Mouse (Mus musculus) urinary bladder, postnatal 4 days (tissue): ENCODE measurements at regions not wholly inside any gene's neighbourhood (a gene's known extent, or its start where the extent isn't known, plus 50 kb on each side); places are given as distances from the start of the nearest gene placed in this dataset.

Source experiments
- DNase-seq, 2 experiments: peaks; one replicate each; pipeline ENCODE4 v3.0.0; 2021 to 2022; ENCODE audit warnings: low spot score in 2 of 2

- DNase-seq = no peak
These were observed 435.6 kb upstream of the Atp11b start for GRCm38 (mm10) chr3:35318348-35318747.

DNA sequence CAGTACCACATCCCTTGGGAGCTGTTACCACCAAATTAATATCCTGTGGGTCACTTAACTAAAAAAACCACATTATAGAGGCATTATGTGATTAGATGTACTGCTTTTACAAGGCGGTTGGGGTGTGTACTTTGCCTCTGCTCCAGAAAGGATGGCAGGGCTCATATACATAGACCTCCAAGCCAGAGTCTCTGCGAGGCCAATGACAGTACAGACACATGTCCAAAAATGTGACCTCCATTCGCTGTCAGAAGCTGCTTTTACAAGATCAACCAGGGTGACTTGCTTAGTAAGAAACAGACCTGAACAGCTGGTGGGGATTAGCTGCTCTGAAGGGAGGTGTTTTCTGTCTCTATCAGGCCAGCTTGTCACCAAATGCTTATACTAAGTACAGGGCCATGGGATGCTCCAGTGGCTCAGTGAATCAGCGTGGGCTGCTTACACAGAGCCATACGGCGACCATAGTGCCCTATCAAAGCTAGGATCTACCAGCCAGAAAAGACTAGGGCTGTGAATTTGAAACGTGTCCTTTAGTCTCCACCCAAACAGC, 433.0 kb upstream of the Atp11b start:
- DNase-seq = no peak

DNA sequence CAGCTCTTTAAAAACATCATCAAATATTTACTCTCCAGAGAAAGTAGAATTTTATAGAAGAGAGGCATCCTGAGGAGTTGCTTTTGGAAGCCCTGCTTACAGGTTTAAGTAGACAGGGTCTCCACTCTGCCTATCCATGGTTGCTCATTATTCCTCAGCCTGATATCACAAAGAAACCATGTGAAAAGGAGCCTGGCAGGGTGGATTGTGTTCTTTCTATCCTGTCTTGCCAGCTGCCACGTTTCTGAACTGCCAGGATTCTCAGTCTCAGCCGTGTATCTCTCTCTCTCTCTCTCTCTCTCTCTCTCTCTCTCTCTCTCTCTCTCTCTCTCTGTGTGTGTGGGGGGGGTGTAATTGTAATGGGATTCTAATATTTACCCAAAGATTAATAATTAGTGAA, 431.9 kb upstream of the Atp11b start:
- no peak for DNase-seq

- DNase-seq = no peak
These were observed 431.0 kb upstream of the Atp11b start for GRCm38 (mm10) chr3:35322899-35323298.

DNA sequence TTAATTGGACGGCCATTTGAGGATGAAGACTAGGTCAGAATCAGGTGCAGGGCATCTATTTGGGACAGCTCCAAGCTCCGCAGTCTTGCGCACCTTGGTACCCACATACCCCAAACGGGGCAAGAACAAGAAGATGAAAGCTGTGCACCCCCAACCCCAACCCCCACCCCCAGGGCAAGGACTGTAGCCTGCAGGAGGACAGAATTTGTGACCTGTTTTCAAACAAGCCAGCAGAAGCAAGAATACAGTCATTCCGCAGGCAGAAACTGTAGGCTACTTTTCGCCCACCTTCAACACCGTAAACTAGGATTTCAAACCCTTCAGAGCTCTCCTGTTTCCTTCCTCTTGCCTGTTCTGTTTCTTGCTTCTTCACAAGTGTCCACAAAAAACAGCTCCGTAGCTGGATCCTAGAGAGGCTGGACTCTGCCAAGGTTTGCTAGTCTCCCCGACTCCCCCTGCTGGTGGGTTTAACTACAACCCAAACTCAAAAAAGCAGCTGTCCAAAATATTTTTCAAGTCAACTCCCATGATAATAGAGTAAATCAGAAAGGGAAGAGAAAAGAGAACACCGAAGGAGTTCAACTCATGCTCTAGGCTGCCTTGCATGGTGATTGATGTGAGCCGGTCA, 430.3 kb upstream of the Atp11b start:
- DNase-seq = peak; percentile 29 to 64

DNA sequence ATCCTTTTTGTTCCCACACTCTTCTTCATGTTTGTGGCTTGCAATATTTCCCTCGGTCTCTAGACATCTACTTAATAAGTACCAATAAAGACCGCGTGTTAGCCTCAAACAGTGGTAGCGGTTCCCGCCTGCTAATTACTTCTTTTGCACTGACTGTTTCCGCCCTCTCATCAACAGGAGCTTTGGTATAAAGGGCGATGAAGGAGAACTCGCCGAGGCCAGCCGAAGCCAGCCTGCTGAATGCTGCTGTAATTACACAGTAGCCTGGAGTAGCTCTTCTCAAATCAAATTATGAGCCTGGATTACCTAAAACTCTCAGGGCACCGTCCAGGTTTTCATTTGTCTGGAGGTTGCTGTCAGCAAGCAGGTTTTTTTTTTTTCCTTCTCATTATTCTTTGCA, 429.7 kb upstream of the Atp11b start:
- no peak for DNase-seq

DNA sequence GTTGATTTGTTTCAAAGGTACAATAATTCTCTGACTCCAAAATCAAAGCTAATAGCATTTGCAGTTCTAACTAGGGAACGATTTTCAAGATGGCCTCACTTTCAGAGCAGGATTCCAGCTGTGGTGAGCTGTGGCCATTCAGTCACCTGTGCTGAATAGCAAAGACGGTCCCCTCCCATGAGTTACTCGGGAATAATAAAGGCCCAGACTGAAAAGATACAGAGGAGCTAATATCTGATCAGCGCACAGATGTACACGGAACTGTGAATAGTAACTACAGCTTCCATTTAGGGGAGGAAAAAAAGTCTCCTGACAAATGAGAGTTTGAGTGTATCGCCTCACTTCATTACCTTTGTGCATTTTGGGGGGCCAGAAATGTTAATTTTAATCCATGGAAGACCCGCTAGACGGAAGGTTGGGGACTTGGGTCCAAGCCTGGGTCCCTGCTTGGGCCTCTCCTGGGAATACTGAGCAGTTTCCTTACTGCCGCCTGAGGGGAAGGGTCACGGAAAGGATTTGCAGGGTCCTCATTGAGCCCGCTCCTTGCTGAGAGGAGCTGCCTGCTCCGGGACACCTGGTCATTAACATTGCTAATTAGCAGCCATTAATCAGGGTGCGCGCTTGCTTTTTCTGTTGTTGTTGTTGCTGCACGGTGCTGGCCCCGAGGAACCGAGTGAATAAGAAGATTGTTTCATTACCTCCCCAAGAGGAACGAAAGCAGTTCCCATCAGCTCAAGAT, 421.2 kb upstream of the Atp11b start:
- no peak for DNase-seq

DNA sequence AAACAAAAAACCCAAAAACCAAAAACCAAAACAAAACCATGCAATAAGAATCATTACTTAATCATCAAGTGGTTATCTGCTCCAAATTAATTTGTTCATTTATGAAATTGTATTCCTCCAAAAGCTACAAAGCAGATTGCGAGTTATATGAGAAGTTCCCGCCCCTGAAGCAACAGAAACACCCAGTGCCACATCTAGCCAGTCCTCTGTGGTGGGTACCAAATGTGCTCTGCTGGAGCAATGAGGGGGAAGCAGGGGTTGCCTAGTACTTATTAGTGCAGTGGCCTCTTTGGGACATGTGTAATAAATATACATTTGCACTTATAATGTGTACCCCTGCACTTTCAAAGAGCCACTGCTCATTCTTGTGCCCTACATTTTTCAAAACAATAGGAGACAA, 419.9 kb upstream of the Atp11b start:
- no peak for DNase-seq

DNA sequence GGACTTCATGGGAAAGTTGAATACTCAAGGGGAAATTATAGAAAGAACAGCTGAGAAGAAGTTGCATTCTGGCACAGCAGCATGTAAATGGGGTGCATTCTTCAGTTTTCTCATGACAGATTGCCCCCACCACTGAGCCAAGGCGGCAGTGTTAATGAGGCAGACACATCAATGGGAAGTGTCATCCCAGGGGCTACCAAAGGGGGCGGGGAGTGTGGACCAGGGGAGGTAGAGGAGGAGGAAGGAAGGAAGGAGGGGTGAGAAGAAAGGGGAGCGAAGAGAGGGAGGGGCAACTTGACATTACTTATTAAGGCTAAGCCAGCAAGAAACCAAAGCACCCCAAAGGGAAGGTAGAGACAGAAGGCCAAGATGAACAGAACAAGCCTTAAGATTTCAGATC, 419.4 kb upstream of the Atp11b start:
- DNase-seq = no peak

DNA sequence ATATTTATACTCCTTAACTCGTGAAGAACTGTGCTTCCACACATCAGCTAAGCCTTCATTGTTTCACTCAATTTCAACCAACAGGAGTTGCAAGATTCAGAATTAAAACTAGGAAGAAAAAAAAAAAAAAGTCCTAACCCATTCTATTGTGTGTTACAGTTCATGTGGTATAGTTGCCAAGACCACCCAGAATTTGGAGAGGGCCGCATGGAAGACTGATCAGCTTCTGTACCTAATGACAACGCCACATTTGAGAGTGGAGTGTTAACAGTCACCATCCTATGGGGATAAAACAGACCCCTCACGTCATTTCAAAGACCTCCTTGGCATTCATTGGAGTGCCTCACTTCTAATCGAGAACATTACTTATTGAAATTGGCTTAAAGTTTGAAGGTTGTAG, 418.1 kb upstream of the Atp11b start:
- DNase-seq = no peak

- DNase-seq = no peak
These were observed 413.4 kb upstream of the Atp11b start for GRCm38 (mm10) chr3:35340525-35340924.

DNA sequence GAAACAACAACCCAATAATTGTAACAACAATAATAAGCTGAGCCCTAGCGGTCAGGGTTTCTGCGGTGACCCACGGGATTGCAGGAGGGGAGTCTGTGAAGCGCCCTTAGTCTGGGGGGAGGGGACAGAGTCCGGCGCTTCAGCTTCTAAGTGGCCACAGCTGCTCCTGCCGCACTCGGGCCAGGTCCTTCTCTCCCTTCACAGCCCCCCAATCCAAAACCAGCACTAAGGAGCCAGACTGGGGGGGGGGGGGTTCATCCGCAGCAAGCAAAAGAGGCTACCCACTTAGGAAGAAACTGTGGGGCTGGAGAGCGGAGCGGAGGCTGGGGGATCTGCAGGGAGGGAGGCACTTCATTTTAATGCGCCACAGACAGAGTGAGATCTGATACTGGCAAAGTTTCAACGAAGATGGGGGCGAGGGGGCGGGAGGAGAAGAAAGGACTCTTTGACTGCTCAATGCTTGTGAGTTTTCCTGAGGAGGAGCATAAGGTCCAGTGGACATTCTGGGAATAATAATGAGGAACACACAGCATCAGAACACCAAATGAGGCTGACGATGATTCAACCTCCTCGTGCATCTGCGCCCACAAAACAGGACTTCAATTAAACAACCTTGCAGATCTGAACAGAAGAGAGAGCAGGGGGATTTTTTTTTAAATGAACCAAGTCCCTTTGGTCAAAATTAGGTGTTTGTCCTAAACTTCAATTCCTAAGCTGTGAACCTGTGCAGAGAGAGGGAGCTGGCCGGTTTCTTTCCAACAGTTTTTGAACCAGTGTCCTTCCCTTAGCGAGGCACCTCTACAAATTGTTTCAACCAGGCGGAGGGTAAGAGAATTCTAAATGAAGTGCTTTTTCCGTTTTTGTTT, 412.7 kb upstream of the Atp11b start:
- DNase-seq = peak in 1 of 2 experiments; percentile 26

GRCm38 (mm10) chr3:35341840-35342239, 412.1 kb upstream of the Atp11b start:
- DNase-seq = no peak

DNA sequence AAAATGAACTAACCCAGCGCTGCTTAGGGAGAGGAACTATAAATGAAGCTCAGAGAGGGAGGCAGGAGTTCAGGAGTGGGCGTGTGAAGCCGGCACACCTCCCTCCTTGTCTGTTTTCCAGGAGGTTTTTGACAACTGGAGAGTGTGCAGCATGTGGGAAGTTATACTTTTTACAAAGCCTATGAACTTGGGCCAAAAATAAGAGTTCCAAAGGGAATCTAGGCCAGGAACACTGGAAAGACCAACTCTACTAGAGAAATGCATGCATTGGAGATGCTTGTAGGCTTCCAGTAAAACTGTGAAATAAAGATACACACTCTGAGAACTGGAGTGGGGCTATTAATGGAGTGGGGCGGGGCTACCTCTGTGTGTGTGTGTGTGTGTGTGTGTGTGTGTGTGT, 411.3 kb upstream of the Atp11b start:
- DNase-seq = no peak

DNA sequence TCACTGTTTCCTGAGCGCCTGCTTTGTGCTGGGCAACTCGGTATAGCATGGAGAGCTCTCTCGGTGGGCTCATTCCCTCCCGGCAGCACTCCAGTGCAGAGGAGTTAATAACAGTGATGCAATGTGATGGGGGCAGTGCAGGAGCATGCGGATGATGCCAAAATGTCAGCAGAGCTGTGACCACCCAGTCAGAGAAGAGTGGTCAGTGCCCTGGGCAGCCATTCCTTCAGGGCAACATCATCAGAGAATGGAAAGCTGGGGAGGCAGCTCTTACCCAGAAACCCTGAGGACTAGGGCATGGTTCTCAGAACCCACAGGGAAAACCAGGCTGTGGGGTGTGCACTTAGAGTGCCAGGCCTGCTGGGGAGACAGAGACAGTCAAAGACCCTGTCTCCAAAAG, 410.0 kb upstream of the Atp11b start:
- no peak for DNase-seq

GRCm38 (mm10) chr3:35349114-35349513, 404.8 kb upstream of the Atp11b start:
- DNase-seq = no peak

DNA sequence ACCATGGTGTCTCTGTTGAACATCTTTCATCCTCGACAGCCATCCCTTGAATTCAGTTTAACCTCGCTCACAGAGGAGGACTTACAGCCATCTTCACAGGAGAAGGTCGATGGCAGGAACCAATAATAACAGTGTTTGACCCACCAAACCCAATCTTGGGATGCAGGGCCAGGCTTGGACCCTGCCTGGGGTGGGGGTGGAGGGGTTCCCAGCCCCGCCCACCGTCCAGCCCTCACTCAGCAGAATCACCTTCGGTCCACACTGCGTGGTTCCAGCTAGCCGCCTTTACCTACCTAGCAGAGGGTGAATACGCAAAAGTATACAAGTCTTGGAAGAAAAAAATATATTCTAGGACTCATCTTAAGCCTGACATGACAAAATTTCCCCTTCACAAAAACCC, 400.5 kb upstream of the Atp11b start:
- no peak for DNase-seq

DNA sequence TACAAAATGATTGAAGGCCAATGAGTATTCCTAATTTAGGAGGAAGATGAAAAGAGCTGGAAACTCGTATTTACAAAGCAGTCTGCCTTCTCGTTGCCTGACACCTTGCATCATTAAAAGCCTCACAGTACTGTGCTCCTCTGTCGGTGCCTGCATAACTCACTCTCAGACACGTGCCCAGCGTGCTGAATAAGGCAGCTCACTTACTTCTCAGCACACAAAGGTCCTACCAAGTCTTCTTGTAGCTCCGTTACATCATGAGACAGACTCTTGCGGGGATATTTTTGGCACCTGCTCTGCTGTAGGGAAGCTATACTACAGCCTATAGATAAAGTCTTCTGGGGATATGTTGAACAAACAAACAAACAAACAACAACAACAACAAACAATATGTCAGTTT, 400.0 kb upstream of the Atp11b start:
- no peak for DNase-seq

DNA sequence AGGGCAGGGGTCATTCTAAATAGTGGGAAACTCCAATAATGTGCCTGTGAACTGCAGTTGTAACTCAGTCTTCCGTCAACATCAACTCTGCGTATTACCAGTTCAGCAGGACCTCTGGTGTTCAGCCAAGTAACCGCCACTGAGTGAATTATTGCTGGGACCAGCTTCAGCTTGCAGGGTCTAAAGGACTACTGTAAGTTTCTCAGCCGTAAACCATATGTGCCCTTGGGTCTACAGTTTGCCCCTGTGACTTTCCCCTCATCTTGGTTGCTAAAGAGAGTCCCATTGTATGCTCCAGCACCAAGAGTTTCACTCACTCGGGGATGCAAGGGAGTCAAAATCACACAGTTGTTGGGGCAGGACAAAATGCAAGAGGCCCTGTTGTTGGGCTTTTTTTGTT, 399.6 kb upstream of the Atp11b start:
- DNase-seq = no peak

- DNase-seq = no peak
These were observed 396.8 kb upstream of the Atp11b start for GRCm38 (mm10) chr3:35357111-35357510.

DNA sequence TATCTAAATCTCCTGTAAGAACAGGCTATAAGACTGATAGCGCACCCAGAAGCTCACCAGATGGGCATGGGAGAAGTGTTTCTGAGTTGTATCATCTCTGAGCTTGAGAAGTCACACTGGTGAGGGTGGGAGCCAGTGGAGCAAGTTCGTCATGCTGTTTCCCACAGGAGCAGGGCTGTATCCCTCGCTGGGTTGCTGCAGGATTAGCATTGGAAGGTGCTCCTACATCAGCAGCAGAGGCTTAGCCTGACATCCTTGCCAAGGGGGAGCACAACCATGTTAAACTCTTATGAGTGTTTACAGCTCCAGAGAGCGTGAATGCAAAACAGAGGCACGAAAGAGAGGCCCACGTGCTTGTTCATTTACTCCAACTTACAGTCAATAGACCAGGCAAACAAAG, 395.4 kb upstream of the Atp11b start:
- DNase-seq = no peak

DNA sequence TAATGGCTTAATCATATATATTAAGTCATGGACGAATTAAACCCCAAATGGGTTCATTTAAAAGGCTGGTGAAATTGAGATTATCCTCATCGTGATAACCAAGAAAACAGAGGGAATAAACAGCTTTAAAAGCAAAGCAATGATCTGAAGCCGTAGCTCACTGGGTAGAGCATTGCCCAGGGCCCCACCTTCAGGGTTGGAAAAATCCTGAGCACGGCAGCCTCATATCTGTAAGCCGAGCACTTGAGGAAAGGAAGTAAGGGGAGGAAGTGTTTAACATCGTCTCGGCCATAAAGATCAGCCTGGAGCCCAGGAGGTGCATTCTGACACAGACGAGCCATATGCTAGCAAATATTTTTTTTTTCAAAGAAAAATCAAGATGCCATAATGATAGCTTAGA, 394.6 kb upstream of the Atp11b start:
- no peak for DNase-seq

- DNase-seq = no peak
These were observed 393.4 kb upstream of the Atp11b start for GRCm38 (mm10) chr3:35360515-35360914.
